Mouse (Mus musculus) left cerebral cortex, postnatal 10 days (tissue): ENCODE measurements around the gene Lpp. TPM values are rescaled to one million over a fixed set of nuclear protein-coding genes. Genes with fewer than 3 reads are reported as not detected.

Experiments used
- DNase-seq, 2 experiments: peaks; one replicate each; pipeline ENCODE4 v3.0.0; 2021 to 2022; ENCODE audit warnings: low spot score in 2 of 2, mixed read lengths in 1 of 2; ENCODE audit errors: extremely low spot score in 1 of 2
- intact Hi-C: fragments of 180-260 bp; cut with DNase I; formaldehyde crosslinking; loops from one replicate; pipeline ENCODE4 v1.15.1; 2025
- total RNA-seq, 2 experiments: library from RNA; stranded (reverse); gene quantifications; 2 replicates each; pipeline ENCODE4 v1.2.3; 2021

Gene Lpp
- total RNA-seq, 2 experiments from 2014 or later: 8.8 to 9.8 TPM

- no peak for DNase-seq
- intact Hi-C loops: no loop called here
Measured at GRCm38 (mm10) chr16:24453536-24453935, 60.2 kb downstream of the Lpp start.

- DNase-seq: no peak
- intact Hi-C loops: no loop called here
Measured at GRCm38 (mm10) chr16:24454493-24454892, 61.2 kb downstream of the Lpp start.

- DNase-seq: no peak
- intact Hi-C loops: no loop called here
Measured at GRCm38 (mm10) chr16:24455361-24455855, 62.1 kb downstream of the Lpp start.

- intact Hi-C loops: no loop called here
- DNase-seq: no peak
Measured at GRCm38 (mm10) chr16:24463842-24464241, 70.5 kb downstream of the Lpp start.

- intact Hi-C loops: no loop called here
- DNase-seq: no peak
Measured at GRCm38 (mm10) chr16:24464436-24464835, 71.1 kb downstream of the Lpp start.

- intact Hi-C loops: no loop called here
- no peak for DNase-seq
Measured at GRCm38 (mm10) chr16:24465633-24466032, 72.3 kb downstream of the Lpp start.

- no peak for DNase-seq
- intact Hi-C loops: no loop called here
Measured at GRCm38 (mm10) chr16:24467544-24468290, 74.4 kb downstream of the Lpp start.

GRCm38 (mm10) chr16:24469313-24469712, 76.0 kb downstream of the Lpp start:
- DNase-seq: no peak
- intact Hi-C loops: no loop called here

- no peak for DNase-seq
- intact Hi-C loops: no loop called here
Measured at GRCm38 (mm10) chr16:24470601-24471000, 77.3 kb downstream of the Lpp start.

- intact Hi-C loops: no loop called here
- DNase-seq: no peak
Measured at GRCm38 (mm10) chr16:24471029-24471428, 77.7 kb downstream of the Lpp start.

- no peak for DNase-seq
- intact Hi-C loops: no loop called here
Measured at GRCm38 (mm10) chr16:24471801-24472200, 78.5 kb downstream of the Lpp start.

GRCm38 (mm10) chr16:24473966-24474365, 80.7 kb downstream of the Lpp start:
- no peak for DNase-seq
- intact Hi-C loops: no loop called here

- intact Hi-C loops: no loop called here
- no peak for DNase-seq
Measured at GRCm38 (mm10) chr16:24474781-24475180, 81.5 kb downstream of the Lpp start.

GRCm38 (mm10) chr16:24475305-24475947, 82.1 kb downstream of the Lpp start:
- DNase-seq: no peak
- intact Hi-C loops: no loop called here

- DNase-seq: no peak
- intact Hi-C loops: no loop called here
Measured at GRCm38 (mm10) chr16:24476911-24477401, 83.6 kb downstream of the Lpp start.

GRCm38 (mm10) chr16:24478006-24478405, 84.7 kb downstream of the Lpp start:
- no peak for DNase-seq
- intact Hi-C loops: no loop called here

- DNase-seq: no peak
- intact Hi-C loops: no loop called here
Measured at GRCm38 (mm10) chr16:24478851-24479250, 85.5 kb downstream of the Lpp start.

- intact Hi-C loops: loop anchor here (10.0 kb wide), 1 partner anchor 498 kb away; the partner anchor contains the start of genes Bcl6 and Gm37419
- DNase-seq: no peak
Measured at GRCm38 (mm10) chr16:24482648-24483047, 89.3 kb downstream of the Lpp start.

GRCm38 (mm10) chr16:24483527-24484101, 90.3 kb downstream of the Lpp start:
- intact Hi-C loops: loop anchor here (10.0 kb wide), 1 partner anchor 499 kb away; the partner anchor contains the start of genes Bcl6 and Gm37419
- no peak for DNase-seq
